Mouse (Mus musculus): ENCODE results near the gene Qrich1.

GRCm38 (mm10) chr9:108479721-108480351, 36.8 kb upstream of the Qrich1 start, which contains the start of gene Lamb2:
- TF ChIP-seq CTCF (conservative IDR thresholded peaks at IDR 0.05; ENCODE audit: insufficient read depth, insufficient read length, low read depth, low read length) (no peak), POLR2A (IDR thresholded peaks at IDR 0.05; ENCODE audit: low read depth, low read length) (peak; percentile 49)
